Mouse (Mus musculus): ENCODE results near the gene Gcnt1.

DNA sequence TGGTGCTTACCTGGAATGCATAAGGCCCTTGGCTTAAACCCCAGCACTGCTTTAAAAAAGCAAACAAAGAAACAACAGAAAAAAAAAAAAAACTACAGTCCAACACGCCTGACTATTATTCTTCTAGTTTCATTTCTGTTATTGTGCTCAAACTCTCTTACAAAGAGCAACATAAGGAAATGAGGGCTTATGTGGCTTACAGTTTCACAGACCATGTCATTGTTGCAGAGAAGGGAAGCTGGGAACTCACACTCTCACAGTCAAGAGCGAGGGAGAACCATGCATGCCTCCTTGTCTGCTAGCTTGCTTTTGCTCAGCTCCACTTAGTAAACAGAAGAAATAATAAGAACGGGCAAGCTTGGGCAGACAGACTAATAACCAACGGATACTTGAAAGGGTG lies 52.9 kb downstream of the Gcnt1 start:
- TF ChIP-seq CTCF (IDR thresholded peaks at IDR 0.05; ENCODE audit: insufficient read depth, low read length) = no peak
- TF ChIP-seq POLR2A (IDR thresholded peaks at IDR 0.05; ENCODE audit: borderline replicate concordance, extremely low read depth, low read depth, low read length) = no peak
